Mouse (Mus musculus) embryonic facial prominence, embryonic 12.5 days (tissue): Measurements from ENCODE around the gene Mif. TPM values are rescaled to one million over a fixed set of nuclear protein-coding genes. Genes with fewer than 3 reads are reported as not detected.
"Not testable (repeated sequence)": the region's sequence is repeated elsewhere in the genome, so short reads cannot be mapped to it uniquely, and the experiment has no call there.

Source experiments
- ATAC-seq: fragments of 200-750 bp; cut with Nextera tagmentation; 2 replicates; pipeline ENCODE4 v1.8.0; 2017; ENCODE audit not compliant: insufficient number of reproducible peaks, insufficient read depth, low FRiP score, low TSS enrichment
- H3K27ac ChIP-seq: fragments of 300-500 bp; sonication (generic); 2 replicates; pipeline ENCODE4 v1.5.1; 2016; ENCODE audit warnings: mild to moderate bottlenecking
- H3K27me3 ChIP-seq: fragments of 300-500 bp; sonication (generic); 2 replicates; pipeline ENCODE4 v1.6.1; 2016; ENCODE audit warnings: mild to moderate bottlenecking, moderate library complexity
- H3K36me3 ChIP-seq: fragments of 300-500 bp; sonication (generic); 2 replicates; pipeline ENCODE4 v1.6.1; 2016; ENCODE audit warnings: mild to moderate bottlenecking
- H3K4me1 ChIP-seq: fragments of 300-500 bp; sonication (generic); 2 replicates; pipeline ENCODE4 v1.6.1; 2016
- H3K4me2 ChIP-seq: fragments of 300-500 bp; sonication (generic); replicated peaks from 2 replicates; pipeline ENCODE4 v1.6.1; 2016; ENCODE audit warnings: mild to moderate bottlenecking, moderate library complexity
- H3K4me3 ChIP-seq: fragments of 300-500 bp; sonication (generic); 2 replicates; pipeline ENCODE4 v1.5.1; 2016; ENCODE audit warnings: mild to moderate bottlenecking
- H3K9ac ChIP-seq: fragments of 300-500 bp; sonication (generic); 2 replicates; pipeline ENCODE4 v1.6.1; 2016; ENCODE audit warnings: mild to moderate bottlenecking, moderate library complexity
- H3K9me3 ChIP-seq: fragments of 300-500 bp; sonication (generic); 2 replicates; pipeline ENCODE4 v1.6.1; 2016; ENCODE audit warnings: mild to moderate bottlenecking, moderate library complexity
- WGBS: fragments of 180-500 bp; shearing (Covaris S2); methylation state at CpG from one replicate; pipeline ENCODE4 v1.1.7; 2016; 5-methylcytosine and 5-hydroxymethylcytosine counted together
- polyA plus RNA-seq: library from polyadenylated mRNA; unstranded; fragments of >200 nt; fragmentation: Nextera tagmentation; extraction: Ambion mirVana; gene quantifications from 2 replicates; pipeline ENCODE4 v1.2.1, GENCODE M21; 2016

Gene Mif
- polyA plus RNA-seq, 1 experiment from 2014 or later: 1,615 TPM

- 75% methylated on average over 5 of the region's 5 CpGs for WGBS
- not testable (repeated sequence) for H3K36me3 ChIP-seq, H3K9me3 ChIP-seq, H3K9ac ChIP-seq, H3K4me3 ChIP-seq, H3K27me3 ChIP-seq, H3K27ac ChIP-seq, H3K4me2 ChIP-seq, ATAC-seq
- H3K4me1 ChIP-seq: peaks cover 14% of the 10 kb centered on the region
Observed at GRCm38 (mm10) chr10:75887504-75887903, 27.5 kb upstream of the Mif start.

GRCm38 (mm10) chr10:75884742-75885141, 24.7 kb upstream of the Mif start:
- H3K4me1 ChIP-seq: peaks cover 28% of the 10 kb centered on the region
- H3K9me3 ChIP-seq: no peaks in the 10 kb centered on the region
- H3K4me3 ChIP-seq: no peak overlapping the region
- no peak overlapping the region for H3K27ac ChIP-seq
- no peak overlapping the region for H3K9ac ChIP-seq
- WGBS: 92% methylated on average over 8 of the region's 8 CpGs
- no peaks in the 10 kb centered on the region for H3K27me3 ChIP-seq
- H3K4me2 ChIP-seq: no peak overlapping the region
- H3K36me3 ChIP-seq: no peaks in the 10 kb centered on the region
- no peak for ATAC-seq

- ATAC-seq: no peak
- peaks cover 20% of the 10 kb centered on the region for H3K4me1 ChIP-seq
- no peaks in the 10 kb centered on the region for H3K9me3 ChIP-seq
- peak overlapping the region; percentile 67; the same call in 1 of the 2 replicates for H3K27ac ChIP-seq
- H3K4me3 ChIP-seq: no peak overlapping the region
- WGBS: 0% methylated on average over 10 of the region's 10 CpGs
- H3K27me3 ChIP-seq: no peaks in the 10 kb centered on the region
- peak overlapping the region; percentile 37 for H3K4me2 ChIP-seq
- no peaks in the 10 kb centered on the region for H3K36me3 ChIP-seq
- 0 out of 2 replicates have a peak overlapping the region, but pooled peaks have one; percentile 27 for H3K9ac ChIP-seq
Observed at GRCm38 (mm10) chr10:75883232-75883552, 23.2 kb upstream of the Mif start.

- no peaks in the 10 kb centered on the region for H3K36me3 ChIP-seq
- peaks cover 20% of the 10 kb centered on the region for H3K4me1 ChIP-seq
- WGBS: 4% methylated on average over 15 of the region's 15 CpGs
- H3K9ac ChIP-seq: 0 out of 2 replicates have a peak overlapping the region, but pooled peaks have one; percentile 27
- peak; percentile 38; the same call in 1 of the 2 replicates for ATAC-seq
- no peaks in the 10 kb centered on the region for H3K9me3 ChIP-seq
- no peak overlapping the region for H3K4me3 ChIP-seq
- H3K27ac ChIP-seq: peak overlapping the region; percentile 67
- no peaks in the 10 kb centered on the region for H3K27me3 ChIP-seq
- peak overlapping the region; percentile 37 for H3K4me2 ChIP-seq
Observed at GRCm38 (mm10) chr10:75882433-75883231, 22.6 kb upstream of the Mif start.

- H3K36me3 ChIP-seq: no peaks in the 10 kb centered on the region
- peak overlapping the region; percentile 67 for H3K27ac ChIP-seq
- H3K4me2 ChIP-seq: peak overlapping the region; percentile 37
- 12% methylated on average over 20 of the region's 20 CpGs for WGBS
- no peak overlapping the region for H3K4me3 ChIP-seq
- ATAC-seq: no peak
- H3K9ac ChIP-seq: no peak overlapping the region
- no peaks in the 10 kb centered on the region for H3K27me3 ChIP-seq
- no peaks in the 10 kb centered on the region for H3K9me3 ChIP-seq
- peaks cover 20% of the 10 kb centered on the region for H3K4me1 ChIP-seq
Observed at GRCm38 (mm10) chr10:75881578-75882432, 21.8 kb upstream of the Mif start.

- Histone ChIP-seq H3K27ac (peak overlapping the region; percentile 67), H3K4me1 (peaks cover 20% of the 10 kb centered on the region), H3K9me3 (no peaks in the 10 kb centered on the region), H3K36me3 (no peaks in the 10 kb centered on the region), H3K4me2 (no peak overlapping the region), H3K9ac (no peak overlapping the region), H3K27me3 (no peaks in the 10 kb centered on the region), H3K4me3 (no peak overlapping the region)
- WGBS: 40% methylated on average over 6 of the region's 6 CpGs
- no peak for ATAC-seq
Observed at GRCm38 (mm10) chr10:75880771-75881577, 20.9 kb upstream of the Mif start.

- peak overlapping the region; percentile 57; the same call in 1 of the 2 replicates for H3K27ac ChIP-seq
- H3K36me3 ChIP-seq: no peaks in the 10 kb centered on the region
- WGBS: 95% methylated on average over 10 of the region's 10 CpGs
- ATAC-seq: no peak
- H3K27me3 ChIP-seq: no peaks in the 10 kb centered on the region
- no peaks in the 10 kb centered on the region for H3K9me3 ChIP-seq
- no peak overlapping the region for H3K9ac ChIP-seq
- peaks cover 20% of the 10 kb centered on the region for H3K4me1 ChIP-seq
- H3K4me2 ChIP-seq: no peak overlapping the region
- no peak overlapping the region for H3K4me3 ChIP-seq
Observed at GRCm38 (mm10) chr10:75880351-75880750, 20.3 kb upstream of the Mif start.

- no peaks in the 10 kb centered on the region for H3K9me3 ChIP-seq
- no peak for ATAC-seq
- no peak overlapping the region for H3K9ac ChIP-seq
- WGBS: 92% methylated on average over 3 of the region's 3 CpGs
- no peak overlapping the region for H3K4me3 ChIP-seq
- no peak overlapping the region for H3K4me2 ChIP-seq
- no peaks in the 10 kb centered on the region for H3K36me3 ChIP-seq
- no peaks in the 10 kb centered on the region for H3K27me3 ChIP-seq
- peaks cover 22% of the 10 kb centered on the region for H3K4me1 ChIP-seq
- H3K27ac ChIP-seq: no peak overlapping the region
Observed at GRCm38 (mm10) chr10:75878836-75879235, 18.8 kb upstream of the Mif start.

- no peaks in the 10 kb centered on the region for H3K9me3 ChIP-seq
- peak overlapping the region; percentile 57 for H3K4me2 ChIP-seq
- peak overlapping the region; percentile 72; the same call in 1 of the 2 replicates for H3K27ac ChIP-seq
- H3K4me1 ChIP-seq: peaks cover 11% of the 10 kb centered on the region
- peak overlapping the region; percentile 33; the same call in 1 of the 2 replicates for H3K4me3 ChIP-seq
- ATAC-seq: no peak
- 23% methylated on average over 10 of the region's 10 CpGs for WGBS
- H3K36me3 ChIP-seq: no peaks in the 10 kb centered on the region
- no peaks in the 10 kb centered on the region for H3K27me3 ChIP-seq
- H3K9ac ChIP-seq: 0 out of 2 replicates have a peak overlapping the region, but pooled peaks have one; percentile 46
Observed at GRCm38 (mm10) chr10:75873543-75874170, 13.6 kb upstream of the Mif start.

- Histone ChIP-seq H3K4me3 (peak overlapping the region; percentile 33), H3K4me1 (peaks cover 11% of the 10 kb centered on the region), H3K9me3 (no peaks in the 10 kb centered on the region), H3K9ac (peak overlapping the region; percentile 46; the same call in 1 of the 2 replicates), H3K4me2 (peak overlapping the region; percentile 57), H3K27ac (peak overlapping the region; percentile 72), H3K27me3 (no peaks in the 10 kb centered on the region), H3K36me3 (no peaks in the 10 kb centered on the region)
- ATAC-seq: peak; percentile 98
- 2% methylated on average over 11 of the region's 11 CpGs for WGBS
Observed at GRCm38 (mm10) chr10:75872915-75873542, 13.0 kb upstream of the Mif start.
